Mouse (Mus musculus) layer of hippocampus, postnatal 10 days (tissue): ENCODE data around the gene Txndc17. TPM values are rescaled to one million over a fixed set of nuclear protein-coding genes. Genes with fewer than 3 reads are reported as not detected.
"Not testable (repeated sequence)": the region's sequence is repeated elsewhere in the genome, so short reads cannot be mapped to it uniquely, and the experiment has no call there.

ENCODE experiments used
- DNase-seq, 2 experiments: peaks; one replicate each; pipeline ENCODE4 v3.0.0; 2021; ENCODE audit warnings: low spot score in 2 of 2
- long read RNA-seq: library from polyadenylated mRNA; stranded (forward); transcript quantifications from one replicate; pipeline ENCODE4 v2.0.0, GENCODE M21; 2023
- total RNA-seq, 2 experiments: library from RNA; stranded (reverse); gene quantifications; 2 replicates each; pipeline ENCODE4 v1.2.3; 2021

Gene Txndc17
- total RNA-seq: 10 to 100 TPM; 55.1 to 56.5 TPM
- long read RNA-seq, transcript Txndc17-201 (4 exons, 981 nt): major isoform, 84 of 88 reads
- long read RNA-seq, partial matches to known transcripts: 3 of 88 reads
- long read RNA-seq, other reads (novel, unspliced or antisense): 1 of 88 reads

GRCm38 (mm10) chr11:72207204-72207833, at the start of gene Txndc17, which contains the start of gene 4933427D14Rik:
TSS of gene Txndc17 (plus strand) at chr11:72207547.
TSS of gene 4933427D14Rik (minus strand) at chr11:72207459.
- DNase-seq: peak; percentile 73 to 83

DNA sequence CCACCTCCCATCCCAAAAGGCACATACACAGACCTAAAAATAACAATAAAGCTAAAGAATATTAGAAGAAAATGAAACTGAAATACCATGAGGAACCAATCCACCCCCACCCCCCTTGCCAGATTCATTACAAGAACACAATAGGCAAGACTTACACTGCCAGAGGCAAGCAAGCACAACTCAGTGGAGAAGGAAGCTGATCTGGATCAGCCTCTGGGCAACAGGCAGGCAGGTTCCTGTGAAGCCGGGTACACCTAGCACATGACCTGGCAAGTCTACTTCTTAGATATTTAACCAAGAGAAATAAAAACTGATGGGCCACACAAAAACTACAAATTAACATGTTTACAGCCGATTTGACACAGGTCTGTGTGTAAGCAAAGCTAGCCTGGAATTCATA, 44.1 kb upstream of the Txndc17 start:
- no peak for DNase-seq

GRCm38 (mm10) chr11:72169871-72170270, 37.5 kb upstream of the Txndc17 start:
- DNase-seq: no peak

DNA sequence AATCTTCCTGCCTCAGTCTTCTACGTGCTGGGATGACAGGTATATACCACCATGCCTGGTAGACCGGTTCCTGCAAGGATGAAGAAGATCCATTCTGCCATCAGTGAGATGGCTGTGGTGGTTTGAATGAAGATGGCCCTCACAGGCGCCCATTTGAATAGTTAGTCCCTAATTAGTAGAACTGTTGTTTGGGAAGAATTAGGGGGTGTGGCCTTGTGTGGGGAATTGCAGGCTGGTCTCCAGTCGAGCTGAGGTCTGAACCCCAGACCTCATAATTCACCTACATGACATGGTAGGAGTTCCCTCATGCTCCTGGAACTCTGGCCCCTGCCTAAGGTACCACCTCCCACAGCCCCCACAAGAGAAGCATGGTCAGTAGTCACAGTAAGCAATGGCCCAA, 35.4 kb upstream of the Txndc17 start:
- not testable (repeated sequence) for DNase-seq

DNA sequence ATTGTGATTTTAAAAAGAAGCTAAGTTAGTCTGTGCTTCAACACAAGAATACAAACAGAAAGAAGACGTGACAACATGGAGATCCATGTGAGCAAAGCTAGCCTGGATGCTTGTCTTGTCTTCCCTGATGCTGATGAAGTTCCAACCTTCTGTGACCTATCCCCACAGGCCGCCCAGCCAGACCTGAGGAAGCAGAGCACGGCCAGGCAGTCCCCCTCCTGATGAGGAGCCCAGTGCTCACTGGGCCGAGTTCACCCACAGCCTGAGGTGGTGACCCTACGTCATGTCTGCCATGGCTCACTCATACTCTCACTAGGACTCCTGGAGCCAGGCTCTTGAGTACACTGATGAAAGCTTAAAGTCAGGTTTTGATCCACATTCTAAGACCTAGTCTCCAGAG, 33.8 kb upstream of the Txndc17 start:
- DNase-seq: no peak

DNA sequence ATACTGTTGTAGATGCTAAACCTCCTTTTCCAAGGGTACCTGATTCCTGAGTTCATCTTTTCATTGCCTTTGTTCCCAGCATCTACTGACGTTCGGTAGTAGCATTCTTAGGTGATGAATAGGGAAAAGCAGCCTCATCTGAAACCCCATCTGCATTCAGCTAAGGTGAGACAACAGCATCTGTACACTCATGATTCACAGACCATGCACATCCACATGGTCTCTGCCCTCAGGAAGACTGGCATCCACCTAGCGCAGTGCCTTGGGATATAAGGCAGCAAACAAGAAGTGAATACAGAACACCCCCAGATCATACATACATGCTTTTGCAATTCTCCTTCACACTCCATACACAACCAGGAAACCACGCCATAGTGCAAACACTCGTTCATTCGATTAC, 32.6 kb upstream of the Txndc17 start:
- DNase-seq: no peak

DNA sequence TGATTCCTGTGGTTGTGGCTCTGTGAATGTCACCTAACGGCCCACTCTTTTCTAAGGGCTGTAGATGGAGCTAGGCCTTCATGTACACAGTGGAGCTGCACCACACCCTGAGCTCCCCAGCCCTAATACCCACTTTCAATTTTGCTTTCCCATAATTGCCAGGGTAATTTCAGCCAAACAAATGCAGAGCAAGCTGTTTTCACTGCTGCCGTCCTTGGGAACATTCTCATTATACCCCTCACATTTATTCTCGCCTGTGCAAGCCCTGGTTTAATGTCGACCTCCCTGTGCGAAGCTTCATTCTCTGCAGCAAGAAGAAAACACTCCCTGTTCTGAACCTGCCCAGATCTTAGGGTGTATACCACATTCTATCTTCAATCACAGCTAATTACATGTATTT, 31.4 kb upstream of the Txndc17 start:
- DNase-seq: no peak

DNA sequence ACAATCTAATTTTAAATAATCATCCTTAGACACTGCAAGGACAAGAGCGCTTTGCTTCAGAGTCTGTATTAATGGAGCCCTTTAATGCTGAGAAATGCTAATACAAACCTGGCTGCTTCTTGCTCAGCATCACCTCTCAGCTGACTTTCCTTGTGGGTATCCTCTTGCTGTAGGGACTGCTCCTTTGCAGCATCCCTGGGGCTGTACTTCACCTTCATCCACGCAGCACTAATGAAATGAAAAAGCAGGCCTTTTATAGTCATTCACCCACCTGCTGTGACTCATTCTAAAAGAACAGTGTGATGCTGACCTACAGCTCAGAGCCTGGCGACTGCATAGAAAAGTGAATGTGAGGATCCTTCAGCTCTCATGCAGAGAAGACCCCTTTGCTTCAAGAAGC, 30.8 kb upstream of the Txndc17 start:
- DNase-seq: no peak

- no peak for DNase-seq
Measured at GRCm38 (mm10) chr11:72180556-72180955, 26.8 kb upstream of the Txndc17 start.

DNA sequence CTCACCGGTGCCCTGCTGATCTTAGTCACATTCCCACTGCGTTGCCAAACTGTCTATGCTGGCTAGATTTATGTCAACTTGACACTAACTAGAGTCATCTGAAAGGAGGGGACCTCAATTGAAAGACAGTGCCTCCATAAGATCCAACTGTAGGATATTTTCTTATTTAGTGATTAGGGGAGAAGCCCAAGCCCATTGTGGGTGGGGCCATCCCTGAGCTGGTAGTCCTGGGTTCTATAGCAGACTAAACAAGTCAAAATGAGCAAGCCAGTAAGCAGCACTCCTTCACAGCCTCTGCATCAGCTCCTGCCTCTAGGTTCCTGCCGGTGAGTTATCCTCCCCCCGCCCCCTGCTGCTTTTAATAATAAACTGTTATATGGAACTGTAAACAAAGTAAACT, 26.2 kb upstream of the Txndc17 start:
- DNase-seq: no peak

GRCm38 (mm10) chr11:72184252-72184651, 23.1 kb upstream of the Txndc17 start:
- no peak for DNase-seq

DNA sequence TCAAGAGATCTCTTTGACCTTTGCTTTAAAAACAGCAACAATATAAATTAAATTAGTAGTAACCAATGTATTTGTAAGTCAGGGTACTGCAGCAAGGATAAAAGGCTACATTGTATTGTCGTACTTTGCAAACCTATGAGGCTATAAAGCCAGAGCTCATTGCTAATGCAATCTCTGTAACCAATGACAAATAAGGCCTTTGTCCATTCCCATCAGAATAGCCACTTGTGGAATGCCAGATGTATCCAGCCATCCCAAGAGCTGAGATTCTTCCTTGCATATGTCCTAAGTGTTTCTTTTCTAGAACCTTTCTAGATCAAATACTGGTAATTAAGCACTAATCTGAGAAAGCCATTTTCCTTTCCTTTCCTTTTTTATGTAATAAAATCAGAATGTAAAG, 16.5 kb upstream of the Txndc17 start:
- DNase-seq: no peak

DNA sequence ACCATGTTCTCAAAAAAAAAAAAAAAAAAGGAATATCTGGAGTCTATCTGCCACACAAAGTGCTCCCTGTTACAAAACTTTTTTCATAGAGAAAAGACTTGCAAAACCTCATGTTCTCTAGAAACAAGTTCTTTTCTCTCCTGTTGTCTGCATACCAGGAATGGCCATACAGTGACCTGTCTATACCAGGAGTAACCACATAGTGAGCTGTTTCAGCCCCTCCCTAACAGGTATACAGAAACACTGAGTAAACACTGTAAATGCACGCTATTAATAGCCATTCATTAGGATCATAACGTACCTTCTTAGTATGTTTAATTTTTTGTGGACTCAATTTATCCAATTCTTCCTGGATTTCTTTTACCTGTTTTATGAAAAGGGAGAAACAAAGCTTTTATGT, 13.1 kb upstream of the Txndc17 start:
- no peak for DNase-seq

- DNase-seq: no peak
Measured at GRCm38 (mm10) chr11:72196506-72196905, 10.8 kb upstream of the Txndc17 start.

DNA sequence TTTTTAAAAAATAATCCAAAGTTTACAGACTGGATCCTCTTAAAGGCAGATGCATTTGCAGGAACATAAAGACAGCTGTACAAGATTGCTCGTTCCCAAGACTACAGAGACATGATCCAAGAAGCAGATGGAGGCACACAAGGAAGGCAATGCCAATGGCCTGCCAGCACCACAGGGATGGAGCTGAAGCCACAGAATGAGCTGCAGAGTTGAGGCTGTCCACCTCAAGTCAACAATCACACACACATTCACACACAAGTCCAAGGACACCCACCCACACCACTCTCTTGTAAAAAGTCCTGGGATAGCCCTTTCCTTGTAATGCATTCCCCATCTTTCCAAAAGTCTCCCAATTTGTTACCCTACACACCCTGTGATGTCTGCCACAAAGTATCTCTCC, 3.9 kb upstream of the Txndc17 start:
- no peak for DNase-seq

DNA sequence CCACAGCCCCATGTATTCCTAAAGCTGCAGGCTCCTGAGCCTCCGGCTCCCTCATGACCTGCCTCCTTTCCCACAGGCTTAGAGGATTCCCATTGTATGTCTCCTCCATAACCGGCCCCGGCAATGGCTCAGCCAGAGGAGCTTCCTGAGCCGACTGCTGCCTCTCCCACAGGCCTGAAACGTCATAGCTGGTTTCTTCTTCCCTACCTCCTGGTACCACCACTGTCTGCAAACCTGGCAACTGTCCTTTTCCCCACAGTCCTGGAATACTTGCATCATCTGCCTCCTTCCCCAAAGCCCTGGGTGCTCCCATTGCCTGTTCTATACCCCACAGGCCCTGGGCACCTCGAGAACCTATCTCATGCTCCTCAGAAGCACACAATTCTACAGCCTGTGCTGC, 2.1 kb upstream of the Txndc17 start:
- DNase-seq: no peak

GRCm38 (mm10) chr11:72206341-72207203, 775 bp upstream of the Txndc17 start, which contains the start of gene Gm43951:
TSS of gene Gm43951 (minus strand) at chr11:72206840.
- DNase-seq: peak; percentile 29 to 45

- DNase-seq: no peak
Measured at GRCm38 (mm10) chr11:72207834-72208377, 559 bp downstream of the Txndc17 start.

GRCm38 (mm10) chr11:72214591-72215409, 7.5 kb downstream of the Txndc17 start:
- DNase-seq: peak; percentile 92 to 93

DNA sequence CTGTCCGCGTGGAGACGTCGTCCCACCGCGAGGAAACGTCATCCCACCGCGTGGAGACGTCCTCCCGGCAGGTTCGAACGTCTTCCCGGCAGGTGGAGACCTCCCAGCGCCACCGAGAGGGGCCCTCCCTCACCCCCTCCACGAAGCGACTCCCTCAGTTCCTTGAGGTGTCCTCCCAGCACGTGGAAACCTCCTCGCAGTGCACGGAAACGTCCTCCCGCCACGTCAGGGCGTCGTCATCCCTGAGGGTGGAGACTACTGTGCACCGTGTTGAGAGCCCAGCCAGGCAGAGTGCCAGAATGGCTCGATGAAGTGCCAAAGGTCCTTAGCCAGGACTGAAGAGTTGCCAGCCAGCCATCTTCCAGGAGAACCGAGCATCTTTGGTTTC, 8.1 kb downstream of the Txndc17 start, which contains the start of gene Med31:
Gene Med31 (minus strand): TSS at position 183 of the 388 bp plus-strand sequence.
- peak; percentile 72 to 77 for DNase-seq

DNA sequence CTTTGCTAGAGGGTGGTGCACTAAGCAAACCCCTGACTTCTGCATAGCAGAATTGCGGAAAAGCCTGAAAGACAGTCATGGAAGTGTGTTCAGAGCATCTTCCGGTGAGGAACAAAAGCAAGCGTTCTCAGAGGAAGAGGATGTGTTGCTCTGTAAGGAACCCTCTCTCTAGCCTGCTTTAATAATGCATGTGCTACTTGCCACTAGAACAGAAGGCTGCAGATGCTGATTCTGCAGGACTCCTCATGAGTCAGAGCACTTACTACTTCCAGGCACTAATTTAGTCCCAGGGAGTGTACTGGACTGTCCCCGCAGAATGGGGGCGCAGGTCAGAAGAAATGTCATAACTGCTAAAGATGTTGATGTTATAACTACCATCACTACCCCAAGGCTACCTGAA, 9.8 kb downstream of the Txndc17 start:
- DNase-seq: no peak
